Mouse (Mus musculus): ENCODE data around the gene Zfp607a. TPM values are rescaled to one million over a fixed set of nuclear protein-coding genes. Genes with fewer than 3 reads are reported as not detected.

The Zfp607a gene
- total RNA-seq, 1 experiment from 2014 or later: 7.2 TPM

Other genes with a start within 250 kb of the Zfp607a start
- not detected in 2 replicates for gene Ttc9b, start 203.6 kb upstream of the Zfp607a start, total RNA-seq (2021)
- 27.2 and 30.2 TPM in 2 replicates for gene Map3k10, start 182.9 kb upstream of the Zfp607a start, total RNA-seq (2021)
- 0.81 and 1.3 TPM in 2 replicates for gene Zfp607b, start 168.2 kb upstream of the Zfp607a start, total RNA-seq (2021)
- gene Zfp60, start 126.1 kb upstream of the Zfp607a start, total RNA-seq (2021): 16.5 and 18.6 TPM in 2 replicates
- gene Zfp626, start 50.3 kb upstream of the Zfp607a start, total RNA-seq (2021): 6.0 and 10.8 TPM in 2 replicates
- 4.2 TPM in 2 replicates for gene Zfp59, start 18.9 kb upstream of the Zfp607a start, total RNA-seq (2021)
- 12.5 and 18.5 TPM in 2 replicates for gene Zfp974, start 71.9 kb downstream of the Zfp607a start, total RNA-seq (2021)
- gene Zfp780b, start 121.6 kb downstream of the Zfp607a start, total RNA-seq (2021): 12.5 and 14.7 TPM in 2 replicates
- 2.1 and 3.1 TPM in 2 replicates for gene Zfp850, start 156.6 kb downstream of the Zfp607a start, total RNA-seq (2021)
- 154 and 164 TPM in 2 replicates for gene Psmc4, start 192.6 kb downstream of the Zfp607a start, total RNA-seq (2021)
- not detected in 2 replicates for gene Fcgbp, start 213.7 kb downstream of the Zfp607a start, total RNA-seq (2021)

Measured in adrenal gland, postnatal 25 days (tissue).